Mouse (Mus musculus) kidney, adult 2 months (tissue): Measurements from ENCODE around the gene Rabepk.

Source experiments
- CTCF ChIP-seq: fragments of 200-500 bp; conservative IDR thresholded peaks from 2 replicates; pipeline ENCODE4 v1.5.1; 2011; ENCODE audit warnings: low read depth, mild to moderate bottlenecking, control low read depth, low read length, moderate library complexity, mixed read lengths; ENCODE audit not compliant: insufficient read depth, insufficient read length
- POLR2A ChIP-seq: fragments of 200-500 bp; IDR thresholded peaks from one replicate; pipeline ENCODE4 v1.6.1; 2011; ENCODE audit warnings: low read depth, low read length, control low read depth

- no peak for TF ChIP-seq POLR2A
- no peak for TF ChIP-seq CTCF
Observed at GRCm38 (mm10) chr2:34790282-34790681, 9.4 kb downstream of the Rabepk start.
